Mouse (Mus musculus): Measurements from ENCODE around the gene Slc30a7. TPM values are rescaled to one million over a fixed set of nuclear protein-coding genes. Genes with fewer than 3 reads are reported as not detected.

Gene Slc30a7
- 10 to 100 TPM; 24.2 to 26.9 TPM for total RNA-seq (2021)
- long read RNA-seq, experiment 1, full-length matches to known transcripts = 8 of 12 reads
- long read RNA-seq, experiment 1, partial matches to known transcripts = 1 of 12 reads
- long read RNA-seq, experiment 1, other reads (novel, unspliced or antisense) = 3 of 12 reads
- long read RNA-seq, experiment 2, full-length matches to known transcripts = 3 of 4 reads
- long read RNA-seq, experiment 2, partial matches to known transcripts = 0 of 4 reads
- long read RNA-seq, experiment 2, other reads (novel, unspliced or antisense) = 1 of 4 reads

DNA sequence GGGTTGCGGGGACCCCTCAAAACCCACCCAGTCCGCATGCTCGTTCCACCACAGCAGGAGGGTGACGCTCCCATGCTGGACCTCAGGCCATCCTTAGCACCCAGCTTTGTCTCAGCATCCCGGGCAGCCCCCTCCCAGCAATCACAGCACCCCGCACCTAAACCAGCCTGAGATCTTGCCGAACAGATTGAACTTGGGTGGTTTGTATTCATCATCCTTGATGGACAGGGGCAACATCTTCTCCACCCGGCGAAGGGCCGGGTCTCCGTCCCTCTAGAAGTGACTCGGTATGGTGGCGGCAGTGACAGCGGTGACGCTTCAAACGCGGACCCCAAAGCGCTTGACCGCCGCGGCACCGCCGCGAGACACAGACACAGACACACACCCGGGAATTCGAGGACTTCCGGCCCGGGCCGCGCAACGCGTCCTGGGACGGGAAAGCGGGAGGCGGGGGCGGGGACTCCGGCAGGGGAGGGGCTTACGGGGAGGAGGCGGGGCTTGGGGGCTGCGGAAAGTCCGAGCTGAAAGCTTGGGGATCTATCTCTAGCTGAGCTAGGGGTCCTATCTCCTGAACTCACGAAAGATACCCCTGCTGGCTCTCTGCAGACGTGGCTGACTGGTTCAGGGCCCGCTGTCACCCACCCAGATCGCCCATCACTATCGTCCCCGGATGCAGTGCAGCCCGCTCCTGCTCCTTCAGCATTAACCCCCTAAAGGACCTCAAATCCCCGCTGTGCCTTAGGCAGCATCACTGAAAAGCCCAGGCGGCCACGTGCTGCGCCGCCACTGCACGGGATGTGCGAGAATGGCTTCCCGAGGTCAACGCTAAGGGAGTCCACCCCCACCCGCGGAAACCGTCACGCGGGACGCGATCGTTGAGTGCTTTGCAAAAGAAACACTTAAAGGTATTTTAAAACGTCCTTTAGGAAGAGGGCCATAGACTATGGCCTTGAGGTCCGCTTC lies at the start of gene Slc30a7, which contains the start of gene Extl2:
Gene Slc30a7 (minus strand): TSS at position 429 of the 963 bp plus-strand sequence.
Gene Extl2 (plus strand): TSS at position 485 of the 963 bp plus-strand sequence.
- DNase-seq (ENCODE audit: low spot score in 2 of 2) = peak; percentile 84 to 88
- intact Hi-C loops (cut with DNase I) = no loop called here

DNA sequence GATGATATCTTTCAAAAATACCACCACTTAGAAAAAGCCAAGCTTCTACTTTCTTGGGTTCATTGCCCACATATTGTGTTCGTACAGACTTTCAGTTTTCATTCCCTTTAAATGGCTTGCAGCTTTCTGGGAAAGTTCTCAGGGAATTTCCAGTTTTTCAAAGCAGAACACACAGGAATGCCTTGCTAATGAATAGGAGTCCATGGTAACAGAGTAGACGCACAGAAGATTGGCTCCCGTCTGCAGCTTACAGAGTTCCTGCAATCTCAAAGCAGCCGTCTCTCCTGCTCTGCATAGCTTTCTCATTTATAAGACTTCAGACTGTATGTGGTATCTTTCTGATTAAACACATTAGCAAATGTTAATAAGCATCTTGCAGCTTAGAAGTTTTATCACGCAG lies 39.8 kb upstream of the Slc30a7 start:
- intact Hi-C loops (cut with DNase I) = no loop called here

DNA sequence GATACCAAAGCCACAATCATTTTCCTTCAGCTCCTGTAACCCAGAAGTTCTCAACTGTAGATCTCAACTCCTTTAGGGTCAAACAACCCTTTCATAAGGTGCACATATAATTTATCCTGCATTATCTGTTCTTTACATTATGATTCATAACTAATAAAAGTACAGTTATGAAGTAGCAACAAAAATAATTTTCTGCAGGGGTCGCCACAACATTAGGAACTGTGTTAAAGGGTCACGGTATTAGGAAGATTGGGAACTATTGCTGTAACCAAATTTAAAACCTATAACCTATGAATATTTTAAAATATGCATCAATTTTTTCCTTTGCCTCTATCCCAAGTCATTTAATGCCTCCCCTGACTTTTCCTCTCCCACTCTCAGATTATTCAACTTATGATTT lies 38.8 kb upstream of the Slc30a7 start:
- intact Hi-C loops (cut with DNase I) = no loop called here
- DNase-seq (ENCODE audit: low spot score in 2 of 2) = no peak

More for the DNA sequence above, 39.8 kb upstream of the Slc30a7 start:
- peak in 1 of 2 experiments; percentile 24 for DNase-seq (ENCODE audit: low spot score in 2 of 2)

DNA sequence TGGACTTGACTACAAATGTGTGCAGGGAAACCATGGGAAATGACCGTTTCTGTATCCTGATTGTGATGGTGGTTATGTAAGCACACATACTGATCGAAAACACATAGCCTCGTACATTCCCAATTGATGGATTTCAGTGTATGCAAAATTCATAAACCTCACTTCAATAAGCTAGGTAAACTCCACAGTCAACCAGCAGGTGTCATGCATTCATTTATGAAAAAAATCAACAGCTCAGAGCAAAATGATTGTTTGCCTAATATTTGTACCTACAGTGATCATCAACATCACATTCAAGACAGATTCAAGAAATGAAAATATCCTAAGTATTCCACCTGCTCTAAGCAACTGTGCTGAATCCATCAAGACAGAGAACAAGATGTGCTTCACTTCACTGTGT lies 33.6 kb upstream of the Slc30a7 start:
- peak in 1 of 2 experiments; percentile 39 for DNase-seq (ENCODE audit: low spot score in 2 of 2)
- intact Hi-C loops (cut with DNase I) = no loop called here

DNA sequence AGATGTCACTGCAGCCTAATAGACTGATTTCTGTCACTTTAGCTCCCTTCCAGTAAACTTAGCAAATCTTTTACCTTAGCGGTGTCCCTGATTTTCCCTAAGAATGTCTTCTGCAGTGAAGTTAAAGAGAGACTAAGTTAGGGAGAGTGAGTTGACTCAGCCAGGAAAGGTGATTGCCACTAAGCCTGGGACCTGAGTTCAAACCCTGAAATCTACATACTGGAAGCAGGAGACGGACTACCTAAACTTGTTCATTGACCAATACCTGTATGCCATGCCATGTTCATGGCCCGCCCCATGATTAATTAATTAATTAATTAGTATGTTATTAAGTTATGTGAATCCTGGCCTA lies 26.6 kb upstream of the Slc30a7 start:
- intact Hi-C loops (cut with DNase I) = loop anchor here (2.0 to 5.0 kb wide), 2 partner anchors 293 to 453 kb away; no protein-coding TSS in a partner anchor

DNA sequence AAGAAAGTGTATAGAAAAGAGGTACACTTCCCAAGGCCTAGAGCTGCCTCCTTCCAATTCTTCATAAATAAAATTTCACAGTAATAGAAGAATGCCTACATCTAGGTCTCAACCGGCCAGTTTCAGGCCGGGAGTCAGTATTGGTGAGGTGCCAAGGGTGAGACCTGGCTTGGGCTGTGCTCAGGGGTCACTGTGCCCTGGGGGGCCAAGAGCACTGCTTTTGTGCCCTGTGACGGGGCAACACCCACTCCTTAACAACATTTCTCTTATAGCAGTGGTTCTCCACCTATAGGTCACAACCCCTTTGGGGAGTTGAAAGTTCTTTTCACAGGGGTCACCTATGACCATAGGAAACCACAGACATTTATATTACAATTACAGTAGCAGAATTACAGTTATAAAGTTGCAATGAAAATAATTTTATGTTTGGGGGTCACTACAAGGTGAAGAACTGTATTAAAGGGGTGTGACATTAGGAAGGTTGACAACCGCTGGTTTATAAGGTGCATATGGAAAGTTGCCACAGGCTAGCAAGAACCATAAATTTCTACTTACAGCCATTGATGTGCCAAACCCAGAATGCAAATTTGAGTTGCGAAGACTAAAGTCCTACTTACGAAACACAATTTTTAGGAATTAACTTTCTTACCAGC lies 26.1 kb upstream of the Slc30a7 start:
- intact Hi-C loops (cut with DNase I) = loop anchor here (2.0 to 5.0 kb wide), 2 partner anchors 293 to 454 kb away; no protein-coding TSS in a partner anchor
- no peak for DNase-seq (ENCODE audit: low spot score in 2 of 2)

More for the DNA sequence above, 26.6 kb upstream of the Slc30a7 start:
- peak; percentile 62 to 68 for DNase-seq (ENCODE audit: low spot score in 2 of 2)

DNA sequence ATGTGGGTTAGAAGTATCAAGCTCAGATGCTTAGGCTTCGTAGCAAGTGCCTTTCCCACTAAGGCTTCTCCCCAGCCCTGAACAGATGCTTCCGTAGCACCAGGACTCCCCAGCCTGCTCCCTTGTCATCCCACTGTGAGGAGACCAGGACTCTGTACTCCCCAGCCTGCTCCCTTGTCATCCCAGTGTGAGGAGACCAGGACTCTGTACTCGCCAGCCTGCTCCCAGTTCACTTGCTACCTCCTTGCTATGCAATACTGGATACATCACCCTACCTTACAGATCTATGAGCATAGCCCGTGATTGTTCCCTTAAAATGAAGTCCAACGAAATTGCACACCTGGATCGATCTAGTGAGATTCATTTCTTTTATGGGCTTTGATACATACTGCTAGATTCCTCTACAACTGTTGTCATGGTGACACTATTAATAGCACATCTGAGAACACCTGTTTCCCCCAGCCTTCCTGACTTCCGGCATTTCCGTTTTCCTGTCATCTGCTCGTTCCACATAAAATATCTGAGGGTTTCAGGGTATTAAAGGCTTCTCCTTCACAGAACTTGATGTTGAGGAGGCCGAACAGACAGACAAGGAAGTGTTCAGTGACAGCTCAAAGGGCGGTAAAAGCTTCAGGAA lies 23.1 kb upstream of the Slc30a7 start:
- intact Hi-C loops (cut with DNase I) = loop anchor here (5.0 kb wide), 1 partner anchor 457 kb away; no protein-coding TSS in a partner anchor
- DNase-seq (ENCODE audit: low spot score in 2 of 2) = no peak

DNA sequence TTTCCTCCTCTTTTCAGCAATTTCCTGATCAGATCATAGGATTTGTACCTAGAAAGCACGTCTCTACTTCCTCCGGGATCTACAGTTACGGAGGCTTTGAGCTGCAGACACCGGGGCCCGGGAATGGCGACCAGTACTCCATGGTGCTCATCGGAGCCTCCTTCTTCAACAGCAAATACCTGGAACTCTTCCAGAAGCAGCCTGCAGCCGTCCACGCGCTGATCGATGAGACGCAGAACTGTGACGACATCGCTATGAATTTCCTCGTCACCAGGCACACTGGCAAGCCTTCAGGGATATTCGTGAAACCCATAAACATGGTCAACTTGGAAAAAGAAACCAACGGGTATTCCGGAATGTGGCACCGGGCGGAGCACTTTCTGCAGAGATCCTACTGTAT lies 19.8 kb upstream of the Slc30a7 start:
- no peak for DNase-seq (ENCODE audit: low spot score in 2 of 2)
- intact Hi-C loops (cut with DNase I) = loop anchor here (10.0 kb wide), 1 partner anchor 548 kb away; no protein-coding TSS in a partner anchor

DNA sequence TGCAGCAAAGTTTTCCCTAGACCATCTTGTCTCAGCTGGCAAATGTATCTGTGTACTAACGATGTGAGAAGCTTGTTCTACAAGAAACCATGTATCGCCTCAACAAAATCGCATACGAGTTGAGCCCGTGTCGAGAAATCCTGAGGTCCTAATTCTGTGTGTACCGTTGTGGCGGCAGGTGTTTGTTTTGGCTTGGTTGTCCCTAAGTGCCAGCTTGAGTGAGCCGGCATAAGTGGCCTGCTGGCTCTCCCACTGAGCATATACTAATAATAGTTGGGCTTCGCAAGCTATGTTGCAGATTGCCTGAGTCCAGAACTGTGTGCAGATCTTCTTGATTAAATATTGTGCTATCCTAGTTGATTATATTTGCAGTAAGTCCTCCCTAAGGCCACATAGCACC lies 18.5 kb upstream of the Slc30a7 start:
- intact Hi-C loops (cut with DNase I) = loop anchor here (10.0 kb wide), 1 partner anchor 549 kb away; no protein-coding TSS in a partner anchor
- no peak for DNase-seq (ENCODE audit: low spot score in 2 of 2)

DNA sequence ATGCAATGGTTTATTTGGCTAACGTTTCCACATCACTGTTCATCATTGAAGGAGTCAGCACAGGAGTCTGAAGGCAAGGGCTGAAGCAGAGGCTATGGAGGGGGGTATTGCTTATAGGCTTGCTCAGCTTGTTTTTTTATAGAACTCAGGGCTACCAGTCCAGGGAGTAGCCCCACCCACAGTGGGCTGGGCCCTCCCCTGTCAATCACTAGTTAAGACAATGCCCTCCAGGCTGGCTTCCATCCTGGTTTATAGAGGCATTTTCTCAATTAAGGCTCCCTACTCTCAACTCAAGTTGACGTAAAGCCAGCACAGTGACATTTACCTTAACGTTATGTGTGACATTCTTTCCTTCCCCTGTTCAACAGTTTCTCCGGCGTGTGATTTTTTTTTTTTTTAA lies 17.5 kb upstream of the Slc30a7 start:
- intact Hi-C loops (cut with DNase I) = loop anchor here (10.0 kb wide), 1 partner anchor 550 kb away; no protein-coding TSS in a partner anchor
- DNase-seq (ENCODE audit: low spot score in 2 of 2) = no peak

DNA sequence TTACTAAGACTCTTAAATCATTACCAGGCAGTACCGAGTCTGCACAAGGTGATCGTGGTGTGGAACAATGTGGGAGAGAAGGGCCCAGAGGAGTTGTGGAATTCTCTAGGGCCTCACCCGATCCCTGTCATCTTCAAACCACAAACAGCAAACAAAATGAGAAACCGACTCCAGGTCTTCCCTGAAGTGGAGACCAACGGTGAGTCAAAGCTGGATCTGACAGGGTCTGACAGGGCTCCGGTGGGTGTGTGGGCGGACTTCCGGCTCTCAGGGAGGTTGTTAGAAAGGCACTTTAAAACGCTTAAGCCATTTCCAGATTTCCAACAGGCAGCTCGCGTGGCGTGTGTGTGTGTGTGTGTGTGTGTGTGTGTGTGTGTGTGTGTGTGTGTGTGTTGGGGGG lies 17.0 kb upstream of the Slc30a7 start:
- no peak for DNase-seq (ENCODE audit: low spot score in 2 of 2)
- intact Hi-C loops (cut with DNase I) = loop anchor here (10.0 kb wide), 1 partner anchor 551 kb away; no protein-coding TSS in a partner anchor

DNA sequence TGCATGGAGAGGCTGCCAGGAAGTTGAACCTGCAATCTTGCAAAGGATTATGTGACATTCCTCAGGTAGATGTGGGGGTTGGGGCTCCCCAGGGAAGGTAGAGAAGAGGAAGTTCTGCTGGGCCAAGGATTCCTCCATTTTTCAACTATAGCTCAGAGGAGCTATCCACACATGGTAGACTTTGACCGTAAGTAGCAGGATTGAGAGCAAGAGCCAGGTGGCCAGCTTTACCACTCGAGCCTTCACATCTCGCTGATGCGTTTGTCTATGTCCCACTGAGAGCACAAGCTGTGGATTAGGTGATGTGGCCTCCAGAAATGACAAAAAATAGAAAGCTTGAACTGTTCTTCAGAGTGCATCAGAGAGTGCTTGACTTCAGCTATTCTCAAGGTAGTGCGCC lies 11.9 kb upstream of the Slc30a7 start:
- intact Hi-C loops (cut with DNase I) = no loop called here
- DNase-seq (ENCODE audit: low spot score in 2 of 2) = no peak

DNA sequence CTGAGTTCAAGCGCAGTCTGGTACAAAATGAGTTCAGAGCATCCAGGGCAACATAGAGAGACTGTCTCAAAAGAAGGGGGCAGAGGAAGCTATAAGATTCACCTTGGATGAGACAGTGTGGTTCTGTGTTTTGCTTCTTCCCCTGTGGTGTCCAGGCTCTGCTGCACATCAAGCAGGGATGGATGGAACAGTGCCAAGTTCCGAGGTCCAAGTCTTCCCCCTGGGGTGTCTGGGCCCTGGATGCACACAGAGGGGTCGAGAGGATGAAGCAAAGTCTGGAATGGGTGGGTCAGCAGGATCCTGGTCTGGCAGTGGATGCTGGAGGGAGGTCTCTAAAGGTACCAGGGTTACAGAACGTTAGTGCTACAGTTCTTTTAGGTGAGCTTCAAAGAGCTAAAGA lies 11.4 kb upstream of the Slc30a7 start:
- no peak for DNase-seq (ENCODE audit: low spot score in 2 of 2)
- intact Hi-C loops (cut with DNase I) = no loop called here

DNA sequence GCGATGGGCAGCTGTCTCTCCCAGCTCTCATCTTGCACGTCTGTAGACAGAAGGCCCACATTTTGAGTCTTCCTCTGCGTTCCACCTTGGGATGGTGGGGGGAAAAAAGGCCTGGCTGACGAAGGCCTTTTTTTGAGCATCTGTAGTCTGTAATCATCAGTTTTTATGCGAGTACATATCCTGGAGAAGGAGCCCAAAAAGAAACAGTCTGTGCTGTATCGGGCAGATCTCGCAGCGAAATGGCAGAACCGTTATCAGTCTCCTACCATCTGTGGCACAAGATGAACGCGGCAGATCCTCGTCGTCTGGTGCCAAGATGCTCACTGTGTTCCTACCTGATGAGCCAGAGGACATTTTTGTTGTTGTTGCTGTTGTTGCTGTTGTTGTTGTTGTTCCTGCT lies 8.9 kb upstream of the Slc30a7 start:
- no peak for DNase-seq (ENCODE audit: low spot score in 2 of 2)
- intact Hi-C loops (cut with DNase I) = no loop called here

DNA sequence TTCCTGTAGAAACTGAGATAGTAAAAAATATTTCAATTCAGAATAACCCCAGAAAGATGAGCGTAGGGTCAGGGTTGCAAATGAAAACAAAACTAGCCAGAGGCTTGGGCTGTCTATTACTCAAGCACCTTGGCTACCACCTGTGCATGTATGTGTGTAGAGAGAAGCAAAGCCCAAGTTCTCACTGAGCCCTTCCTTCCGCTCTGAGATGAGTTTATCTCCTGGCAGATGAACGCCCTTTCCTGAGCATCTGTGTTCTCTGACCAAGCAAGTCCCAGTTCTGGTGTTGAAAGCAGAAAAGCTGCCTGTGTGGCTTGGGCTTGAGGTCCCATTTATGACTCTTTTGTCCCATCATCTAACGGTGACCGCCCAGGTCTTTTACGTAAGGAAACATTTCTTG lies 7.7 kb upstream of the Slc30a7 start:
- intact Hi-C loops (cut with DNase I) = no loop called here
- no peak for DNase-seq (ENCODE audit: low spot score in 2 of 2)

DNA sequence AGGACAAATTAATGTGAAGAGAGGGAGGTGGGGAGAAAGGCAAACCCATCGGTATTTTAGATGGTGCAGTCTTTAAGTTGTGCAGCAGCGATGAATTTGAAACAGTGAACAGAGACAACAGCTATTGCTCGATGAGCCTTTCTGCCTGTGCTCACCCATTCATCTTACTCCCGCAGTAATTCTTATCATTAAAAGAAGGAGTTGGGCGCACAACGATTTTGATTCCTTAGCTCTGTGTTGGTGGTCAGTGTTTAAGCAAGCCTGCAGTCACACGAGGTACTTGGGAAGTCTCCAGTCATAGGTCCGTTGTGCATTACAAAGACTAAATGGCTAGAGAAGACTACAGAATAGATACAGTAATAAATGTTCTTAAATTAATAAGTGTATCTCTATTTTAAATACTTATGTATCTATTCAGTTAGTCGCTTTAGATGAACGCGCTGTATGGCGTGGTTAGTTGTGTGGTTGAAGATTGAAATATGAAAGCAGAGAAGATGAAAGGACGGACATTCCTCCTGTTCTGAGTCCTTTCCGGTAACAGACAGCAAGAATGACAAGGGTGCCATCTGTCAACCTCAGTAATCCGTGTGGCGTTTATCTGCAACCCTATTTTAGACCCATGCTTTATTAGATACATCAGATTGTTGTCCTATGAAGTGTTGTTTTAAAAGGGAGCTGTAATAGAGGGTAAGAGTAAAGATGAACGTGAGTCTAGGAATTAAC lies 2.6 kb upstream of the Slc30a7 start:
- no peak for DNase-seq (ENCODE audit: low spot score in 2 of 2)
- intact Hi-C loops (cut with DNase I) = no loop called here

DNA sequence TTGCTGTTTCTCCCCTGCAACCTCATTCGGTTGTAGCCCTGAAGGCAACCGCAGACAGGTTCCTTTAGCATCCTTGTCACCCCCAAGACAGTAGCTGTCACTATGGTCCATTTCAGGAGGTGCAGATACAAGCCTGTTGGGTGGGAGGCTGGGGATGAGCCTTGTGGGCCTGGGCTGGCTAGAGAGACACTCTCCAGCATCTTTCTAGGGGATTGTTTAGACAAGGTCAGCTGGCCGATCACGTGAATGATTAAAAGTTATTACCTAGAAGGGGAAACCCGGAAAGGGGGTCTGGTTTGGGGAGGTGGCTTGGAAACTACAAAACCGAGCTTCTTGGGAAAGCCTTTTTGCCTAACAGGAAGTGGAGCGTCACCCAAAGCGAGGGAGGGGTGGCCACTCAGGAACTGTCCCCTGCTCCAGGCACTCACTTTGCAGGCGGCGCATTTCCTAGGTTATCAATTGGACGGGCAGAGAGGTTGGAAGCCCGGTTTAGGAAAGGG lies 785 bp upstream of the Slc30a7 start:
- DNase-seq (ENCODE audit: low spot score in 2 of 2) = peak; percentile 77 to 90
- intact Hi-C loops (cut with DNase I) = no loop called here

DNA sequence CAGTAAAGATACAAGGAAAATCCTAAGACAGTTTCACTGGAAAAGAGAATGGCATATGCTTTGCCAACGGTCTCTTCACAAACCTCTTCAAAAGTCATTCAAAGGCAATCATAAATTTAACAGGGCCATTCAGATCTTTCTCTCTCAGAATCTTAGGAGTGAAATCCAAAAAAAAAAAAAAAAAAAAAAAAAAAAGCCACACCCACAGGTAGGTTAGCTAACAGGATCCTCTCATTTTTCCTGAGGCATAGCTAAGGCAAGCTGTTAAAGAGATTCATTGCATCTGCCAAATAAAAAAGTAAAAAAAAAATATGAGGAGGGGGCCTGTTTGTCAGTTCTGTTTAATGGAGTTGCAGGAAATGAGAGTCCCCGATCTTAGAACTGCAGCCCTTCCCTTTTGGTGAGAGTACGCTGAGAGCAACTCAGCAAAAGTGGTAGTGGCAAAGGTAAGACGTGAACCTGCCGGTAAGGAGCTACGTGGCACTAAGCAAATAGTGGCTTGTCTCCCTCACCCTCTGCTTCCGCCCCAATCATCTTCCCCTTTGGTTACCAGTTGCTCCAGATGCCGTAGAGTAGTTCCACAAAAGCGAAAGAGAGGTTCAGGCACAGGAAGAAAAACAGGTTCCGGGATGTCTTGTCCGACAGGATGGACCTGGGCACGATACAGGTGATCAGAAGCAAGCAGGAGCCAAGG lies 775 bp downstream of the Slc30a7 start:
- intact Hi-C loops (cut with DNase I) = no loop called here
- DNase-seq (ENCODE audit: low spot score in 2 of 2) = peak in 1 of 2 experiments; percentile 32
